Mouse (Mus musculus) ES-Bruce4 (cell line): ENCODE data around the gene Mei4.

ENCODE experiments used
- CTCF ChIP-seq: IDR thresholded peaks from one replicate; pipeline ENCODE4 v1.8.1; 2011; ENCODE audit warnings: low read depth, low read length
- EP300 ChIP-seq: IDR thresholded peaks from 2 replicates; pipeline ENCODE4 v1.6.1; 2011; ENCODE audit warnings: low read depth, low read length; ENCODE audit not compliant: insufficient read depth
- POLR2A ChIP-seq: IDR thresholded peaks from one replicate; pipeline ENCODE4 v1.8.1; 2011; ENCODE audit warnings: low read length; ENCODE audit not compliant: insufficient read depth

- TF ChIP-seq POLR2A, result no peak
- TF ChIP-seq CTCF, result no peak
- no peak for TF ChIP-seq EP300
These were observed 298.9 kb downstream of the Mei4 start for GRCm38 (mm10) chr9:82162415-82162814.
